Mouse (Mus musculus) stomach, postnatal 0 days (tissue): ENCODE measurements around the gene Tmem198.

Source experiments
- CTCF ChIP-seq: IDR thresholded peaks from 2 replicates; pipeline ENCODE4 v1.5.1; 2016; ENCODE audit warnings: antibody characterized with exemption, low read depth, mild to moderate bottlenecking, moderate library complexity
- EP300 ChIP-seq: optimal IDR thresholded peaks from 2 replicates; pipeline ENCODE3; 2016; ENCODE audit warnings: antibody characterized with exemption

- TF ChIP-seq CTCF (no peak), EP300 (no peak)
Observed at GRCm38 (mm10) chr1:75435475-75436328, 43.6 kb upstream of the Tmem198 start, which contains the start of gene Gmppa.
